Mouse (Mus musculus) neural tube, embryonic 10.5 days (tissue): ENCODE measurements at regions not wholly inside any gene's neighbourhood (a gene's known extent, or its start where the extent isn't known, plus 50 kb on each side); places are given as distances from the start of the nearest gene placed in this dataset.

Experiments used
- DNase-seq: peaks from one replicate; pipeline ENCODE4 v3.0.0-alpha.2; 2017; ENCODE audit warnings: low spot score; ENCODE audit errors: extremely low spot score

DNA sequence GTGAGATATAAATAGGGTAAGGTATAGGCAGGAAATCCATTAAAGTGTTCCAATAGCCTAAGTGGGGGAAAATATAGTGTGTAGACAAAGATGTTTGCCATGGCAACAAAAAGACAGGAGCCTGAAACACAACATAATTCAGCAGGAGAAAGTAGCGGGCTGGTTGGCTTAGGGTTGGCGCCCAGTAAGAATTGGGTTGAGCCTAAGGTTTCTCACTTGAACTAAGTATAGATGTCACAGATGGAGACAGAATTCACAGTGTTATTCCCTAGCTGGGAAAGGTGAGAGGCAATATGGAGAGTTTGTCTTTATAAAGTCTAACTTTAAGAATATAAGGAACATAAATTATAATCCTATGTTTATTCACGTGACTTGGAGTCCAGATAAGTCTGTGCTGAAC lies 64.8 kb upstream of the Ogfrl1 start:
- no peak for DNase-seq

GRCm38 (mm10) chr1:23464081-23464480 lies 66.5 kb upstream of the Ogfrl1 start:
- DNase-seq = no peak

- no peak for DNase-seq
Measured at GRCm38 (mm10) chr1:23466340-23466739, 68.8 kb upstream of the Ogfrl1 start.

GRCm38 (mm10) chr1:23467405-23467804 lies 69.8 kb upstream of the Ogfrl1 start:
- DNase-seq = no peak

DNA sequence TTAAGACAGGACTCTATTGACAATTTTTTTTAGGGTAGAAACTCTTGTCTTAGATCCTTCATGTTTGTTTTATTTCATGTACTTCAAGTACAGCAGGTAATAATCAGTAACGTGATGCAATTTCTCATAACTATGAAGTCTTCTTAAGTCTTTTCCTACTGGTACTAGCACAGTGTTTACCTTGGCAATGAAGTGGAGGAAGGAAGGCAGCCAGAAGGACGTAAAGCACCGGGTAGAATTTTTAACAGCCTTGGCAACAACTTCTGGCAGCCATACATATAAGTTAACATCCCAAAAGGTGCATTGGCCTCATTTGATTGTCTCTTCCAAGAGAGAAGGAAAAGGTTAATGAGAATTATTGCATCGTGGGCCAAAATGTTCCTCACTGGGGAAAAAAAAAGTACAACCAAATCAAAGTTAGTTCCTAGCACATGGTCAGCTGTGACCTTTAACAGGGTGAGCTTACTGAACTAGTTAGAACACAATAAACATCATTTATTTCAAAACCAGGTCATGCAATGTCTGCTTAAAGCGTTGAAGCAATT lies 83.3 kb upstream of the Ogfrl1 start:
- no peak for DNase-seq

DNA sequence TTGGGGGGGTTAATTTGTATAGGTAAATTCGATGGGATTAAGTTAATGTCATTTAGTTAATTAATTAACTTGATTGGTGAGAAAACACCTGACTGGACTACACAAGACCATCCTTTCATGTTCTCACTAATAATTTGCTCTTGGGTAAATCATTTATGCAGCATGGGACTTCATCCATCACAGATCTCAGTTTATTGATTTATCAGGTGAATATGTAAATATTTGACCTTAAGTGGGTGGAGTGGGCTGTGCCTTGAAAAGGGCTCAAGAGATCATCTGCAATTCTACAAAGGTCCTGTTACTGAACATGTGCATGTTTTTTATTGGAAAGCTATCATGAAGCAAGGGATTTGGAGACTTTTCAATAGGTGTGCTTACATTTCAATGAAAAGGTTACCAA lies 87.0 kb upstream of the Ogfrl1 start:
- DNase-seq = no peak

- no peak for DNase-seq
Measured at GRCm38 (mm10) chr1:23485150-23485775, 87.7 kb upstream of the Ogfrl1 start.

DNA sequence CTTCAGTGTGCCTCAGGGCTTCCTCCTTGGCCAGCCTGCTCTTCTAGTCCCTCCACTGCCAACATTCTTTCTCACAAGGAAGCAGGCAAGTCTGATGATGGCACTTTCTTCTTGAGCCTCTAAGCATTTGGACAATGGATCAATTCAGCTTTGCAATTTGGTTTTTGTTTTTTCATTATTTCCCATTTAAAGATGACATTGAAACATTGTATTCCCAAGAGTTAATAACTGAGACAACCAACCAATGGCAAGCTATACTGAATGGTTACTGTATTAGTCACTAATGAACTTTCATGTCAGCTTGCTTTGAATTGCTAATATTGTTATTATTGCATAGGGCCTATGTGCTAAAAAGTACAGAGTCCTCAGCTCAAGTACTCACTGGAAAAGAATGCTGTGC lies 89.5 kb upstream of the Ogfrl1 start:
- no peak for DNase-seq

DNA sequence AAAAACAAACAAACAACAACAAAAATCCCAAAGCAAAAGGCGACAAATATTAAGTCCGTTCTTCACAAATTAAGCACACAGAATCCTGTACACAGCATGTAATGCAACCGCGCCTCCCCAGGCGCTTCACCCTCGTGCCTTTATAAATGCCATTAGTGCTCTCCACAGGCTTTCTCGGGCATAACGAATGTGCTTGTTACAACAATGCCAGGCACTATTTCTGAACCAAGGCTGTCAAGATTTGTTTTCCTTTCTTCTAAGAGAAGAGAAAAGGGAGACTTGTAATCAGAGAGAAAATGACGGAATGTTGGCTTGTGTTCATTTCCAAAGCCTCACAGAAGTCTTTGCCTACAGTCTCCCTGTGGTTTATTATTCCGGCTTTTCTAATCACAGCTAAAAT lies 93.1 kb upstream of the Ogfrl1 start:
- no peak for DNase-seq

DNA sequence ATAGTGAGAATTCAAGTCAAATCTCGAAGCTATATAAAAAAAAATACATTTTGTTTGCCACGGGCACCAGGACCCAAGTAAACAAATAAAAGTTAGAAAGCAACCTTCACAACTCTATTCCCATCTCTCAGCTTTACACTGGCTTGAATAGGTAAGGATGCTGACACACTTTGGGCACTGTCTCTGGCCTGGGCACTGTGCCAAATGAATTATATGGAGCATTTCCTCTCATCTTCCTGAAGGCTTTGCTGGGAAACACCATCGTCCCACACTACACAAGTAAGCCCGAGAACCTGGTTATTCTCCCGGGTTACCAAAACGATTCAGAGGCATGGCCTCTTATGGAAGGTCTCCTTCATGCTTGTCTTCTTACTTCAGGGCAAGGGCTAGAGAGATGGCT lies 93.5 kb upstream of the Ogfrl1 start:
- no peak for DNase-seq

DNA sequence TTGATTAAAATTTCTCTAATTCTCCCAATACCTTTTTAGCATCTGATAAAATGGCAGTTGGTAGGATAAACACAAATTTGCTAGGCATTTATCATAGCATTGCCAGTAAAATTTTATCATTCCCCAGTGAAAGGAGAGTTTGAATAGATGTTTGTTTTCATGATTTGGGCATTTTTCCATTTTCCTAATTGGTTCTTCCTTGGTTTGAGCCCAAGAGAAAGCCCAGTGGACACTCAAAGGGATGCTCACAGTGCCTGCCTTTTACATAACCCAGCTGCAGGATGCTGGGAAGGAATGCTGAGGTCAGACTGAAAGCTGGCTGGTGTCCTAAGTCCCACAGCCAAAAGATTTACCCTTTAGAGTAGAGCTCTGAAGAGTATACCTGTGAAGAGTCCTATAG lies 95.4 kb upstream of the Ogfrl1 start:
- DNase-seq = no peak

- no peak for DNase-seq
Measured at GRCm38 (mm10) chr1:23495412-23495811, 97.8 kb upstream of the Ogfrl1 start.

DNA sequence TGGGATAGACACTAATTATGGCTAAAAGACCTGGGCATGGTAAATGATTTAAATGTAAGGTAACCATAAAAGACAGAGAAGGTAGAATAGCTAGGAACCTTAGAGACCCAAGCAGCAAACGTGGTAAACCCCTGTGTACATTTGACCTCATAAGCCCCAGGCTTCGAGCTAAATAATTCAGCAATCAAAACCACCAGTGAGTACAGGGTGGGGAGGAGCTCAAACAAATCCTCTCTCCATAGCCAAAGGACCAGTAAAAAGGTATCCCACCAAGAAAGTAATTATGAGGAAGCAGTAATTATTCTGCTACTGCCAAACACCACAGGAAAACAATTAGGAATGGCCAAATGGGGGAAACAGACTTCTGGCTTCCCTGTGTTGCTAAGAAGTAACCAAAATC lies 122.5 kb upstream of the Ogfrl1 start:
- no peak for DNase-seq

DNA sequence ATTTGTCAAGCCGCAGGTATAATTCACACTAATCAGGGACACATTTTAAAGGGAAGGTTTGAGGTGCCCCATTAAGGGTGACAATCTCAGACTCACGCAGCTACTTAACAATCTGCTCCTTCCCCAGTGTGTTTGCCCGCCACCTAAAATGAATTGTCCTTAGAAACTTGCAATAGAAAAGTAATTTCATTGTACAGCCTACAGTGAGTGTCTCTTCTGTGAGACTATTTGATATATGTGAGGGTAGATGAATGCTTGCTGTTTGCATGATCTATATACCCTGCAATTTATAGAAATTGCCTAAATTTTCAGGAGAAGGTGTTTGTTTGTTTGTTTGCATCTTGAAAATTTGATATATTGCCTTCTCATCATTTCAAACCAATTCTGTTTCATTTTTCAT lies 135.1 kb upstream of the Ogfrl1 start:
- no peak for DNase-seq

GRCm38 (mm10) chr1:23536621-23537020 lies 139.0 kb upstream of the Ogfrl1 start:
- DNase-seq = no peak

DNA sequence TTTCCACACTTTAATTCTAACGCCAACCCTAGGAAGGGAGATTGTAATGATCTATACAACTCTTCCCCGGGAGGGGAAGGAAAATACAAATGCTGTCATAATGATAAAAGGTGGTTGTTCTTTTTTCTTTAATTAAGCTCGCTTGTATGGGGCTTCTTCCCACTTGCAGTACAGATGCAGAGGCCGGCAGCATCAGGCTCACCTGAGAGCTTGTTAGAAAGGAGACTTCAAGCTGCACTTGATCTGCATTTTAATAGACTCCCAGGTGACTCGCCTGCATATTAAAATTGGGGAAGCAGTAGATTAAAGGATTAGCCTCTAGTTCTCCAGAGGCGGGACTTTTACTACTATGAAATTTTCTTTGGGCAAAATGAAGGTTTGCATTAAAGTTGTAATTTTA lies 140.8 kb upstream of the Ogfrl1 start:
- DNase-seq = no peak

DNA sequence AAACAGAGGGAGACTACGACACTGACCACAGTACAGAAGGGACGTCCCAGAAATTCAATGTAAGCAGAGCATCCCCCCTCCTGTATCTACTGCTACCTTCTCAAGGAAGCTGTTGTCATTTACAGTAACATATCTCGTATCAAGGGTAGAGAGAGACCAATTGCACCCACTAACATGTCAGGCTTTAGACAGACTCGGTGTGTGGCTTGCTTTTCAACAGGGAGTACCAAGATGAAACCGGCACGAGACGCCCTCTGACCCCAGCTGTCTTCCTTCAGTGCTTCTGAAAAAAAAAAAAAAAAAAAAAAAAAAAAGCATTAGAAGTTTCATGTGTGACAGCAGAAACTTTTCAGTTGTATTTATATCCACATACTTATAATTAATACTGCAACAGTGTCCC lies 143.0 kb upstream of the Ogfrl1 start:
- no peak for DNase-seq

DNA sequence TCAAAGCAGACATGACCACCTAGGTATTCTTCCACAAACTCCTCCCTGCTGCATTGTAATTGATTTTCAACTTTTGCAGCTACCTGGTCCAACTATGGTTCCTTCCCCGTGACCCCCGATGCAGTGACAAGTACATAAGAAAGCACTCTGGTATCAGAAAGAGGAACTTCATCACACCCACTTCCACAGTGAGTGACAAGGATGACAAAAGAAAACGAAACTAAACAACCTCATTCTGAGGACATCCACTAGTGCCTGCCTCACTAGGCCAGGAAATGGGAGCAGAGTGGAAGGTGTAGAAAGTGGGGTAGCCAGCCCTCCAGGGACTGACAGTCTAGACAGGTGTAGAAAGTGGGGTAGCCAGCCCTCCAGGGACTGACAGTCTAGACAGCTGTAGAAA lies 158.2 kb upstream of the Ogfrl1 start:
- no peak for DNase-seq

- no peak for DNase-seq
Measured at GRCm38 (mm10) chr1:23568106-23568505, 170.5 kb upstream of the Ogfrl1 start.

GRCm38 (mm10) chr1:23574461-23574860 lies 176.9 kb upstream of the Ogfrl1 start:
- DNase-seq = no peak

- DNase-seq = no peak
Measured at GRCm38 (mm10) chr1:23575005-23575404, 177.4 kb upstream of the Ogfrl1 start.

GRCm38 (mm10) chr1:23575515-23575914 lies 177.9 kb upstream of the Ogfrl1 start:
- no peak for DNase-seq

GRCm38 (mm10) chr1:23576150-23576549 lies 178.6 kb upstream of the Ogfrl1 start:
- no peak for DNase-seq
